Mouse (Mus musculus): ENCODE data around the gene Mgp. TPM values are rescaled to one million over a fixed set of nuclear protein-coding genes. Genes with fewer than 3 reads are reported as not detected.
"Not testable (repeated sequence)": the region's sequence is repeated elsewhere in the genome, so short reads cannot be mapped to it uniquely, and the experiment has no call there.

The Mgp gene
- polyA plus RNA-seq, 1 experiment from 2014 or later = 9.7 TPM

DNA sequence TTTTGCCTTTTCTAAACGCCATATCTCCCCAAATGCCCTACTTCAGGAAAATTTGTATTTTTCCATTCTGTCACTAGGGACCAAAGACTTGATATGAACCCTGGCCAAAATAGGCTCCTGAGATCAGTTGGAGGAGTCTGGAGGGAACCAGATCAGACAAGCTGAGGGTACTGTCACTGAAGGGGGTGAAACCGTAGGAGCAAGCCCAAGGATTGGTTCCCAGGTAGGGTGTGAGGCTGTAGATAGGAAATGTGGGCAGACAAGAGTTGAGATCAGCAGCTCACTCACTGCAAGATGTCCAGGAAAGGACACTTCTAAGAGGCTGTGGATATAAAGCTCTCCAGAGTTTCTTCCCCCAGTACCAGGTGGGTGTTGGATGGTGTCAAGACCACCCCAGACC, 16.4 kb upstream of the Mgp start:
- Histone ChIP-seq H3K27ac (replicated peaks; ENCODE audit: low read depth, low read length) (no peak overlapping the region), H3K4me3 (ENCODE audit: low read depth, low read length) (no peak overlapping the region), H3K9me3 (replicated peaks; ENCODE audit: control insufficient read depth, low read length) (no peaks in the 10 kb centered on the region), H3K36me3 (replicated peaks; ENCODE audit: control insufficient read depth, insufficient read depth, low read depth, low read length) (no peaks in the 10 kb centered on the region), H3K9ac (replicated peaks; ENCODE audit: low read length) (no peak overlapping the region), H3K27me3 (ENCODE audit: control insufficient read depth, insufficient read depth, low read length) (no peaks in the 10 kb centered on the region), H3K4me2 (ENCODE audit: low read depth, low read length) (no peak overlapping the region), H3K4me1 (ENCODE audit: control insufficient read depth, insufficient read depth, low read length) (no peaks in the 10 kb centered on the region)
- WGBS = 86% methylated on average over 2 of the region's 2 CpGs
- DNase-seq (ENCODE audit: low spot score) (no peak), ATAC-seq (replicated peaks; ENCODE audit: insufficient number of reproducible peaks, low FRiP score, low TSS enrichment, low read depth) (no peak)

DNA sequence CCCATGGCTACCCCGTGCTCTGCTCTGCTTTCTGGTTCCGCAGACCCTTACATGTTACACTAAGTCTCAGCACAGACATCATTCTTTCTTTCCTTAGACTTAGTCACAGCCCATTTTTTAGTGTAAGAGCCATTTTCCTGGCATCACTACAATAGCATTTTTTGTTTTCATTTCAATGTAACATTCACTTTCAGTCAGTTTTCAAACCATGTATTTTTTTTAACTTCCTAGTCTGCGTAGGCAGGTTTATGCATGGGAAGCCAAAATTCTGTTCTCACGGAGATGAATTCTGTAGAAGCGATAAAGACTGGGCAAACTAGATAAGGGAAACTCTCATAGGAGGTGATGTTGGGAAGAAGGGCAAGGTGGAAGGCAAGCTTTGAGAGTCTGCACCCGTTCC, 13.9 kb upstream of the Mgp start:
- Histone ChIP-seq H3K4me1 (ENCODE audit: control insufficient read depth, insufficient read depth, low read length) (no peaks in the 10 kb centered on the region), H3K36me3 (replicated peaks; ENCODE audit: control insufficient read depth, insufficient read depth, low read depth, low read length) (no peaks in the 10 kb centered on the region), H3K27me3 (ENCODE audit: control insufficient read depth, insufficient read depth, low read length) (no peaks in the 10 kb centered on the region), H3K4me2 (ENCODE audit: low read depth, low read length) (no peak overlapping the region), H3K9me3 (replicated peaks; ENCODE audit: control insufficient read depth, low read length) (no peaks in the 10 kb centered on the region), H3K27ac (replicated peaks; ENCODE audit: low read depth, low read length) (no peak overlapping the region), H3K4me3 (ENCODE audit: low read depth, low read length) (no peak overlapping the region), H3K9ac (replicated peaks; ENCODE audit: low read length) (no peak overlapping the region)
- ATAC-seq (replicated peaks; ENCODE audit: insufficient number of reproducible peaks, low FRiP score, low TSS enrichment, low read depth) = no peak
- WGBS = 93% methylated on average over 6 of the region's 6 CpGs
- no peak for DNase-seq (ENCODE audit: low spot score)

- Histone ChIP-seq H3K27ac (replicated peaks; ENCODE audit: low read depth, low read length) (no peak overlapping the region), H3K9ac (replicated peaks; ENCODE audit: low read length) (no peak overlapping the region), H3K9me3 (replicated peaks; ENCODE audit: control insufficient read depth, low read length) (no peaks in the 10 kb centered on the region), H3K4me3 (ENCODE audit: low read depth, low read length) (no peak overlapping the region), H3K36me3 (replicated peaks; ENCODE audit: control insufficient read depth, insufficient read depth, low read depth, low read length) (no peaks in the 10 kb centered on the region), H3K27me3 (ENCODE audit: control insufficient read depth, insufficient read depth, low read length) (no peaks in the 10 kb centered on the region), H3K4me2 (ENCODE audit: low read depth, low read length) (no peak overlapping the region), H3K4me1 (ENCODE audit: control insufficient read depth, insufficient read depth, low read length) (no peaks in the 10 kb centered on the region)
- 84% methylated on average over 6 of the region's 6 CpGs for WGBS
- ATAC-seq (replicated peaks; ENCODE audit: insufficient number of reproducible peaks, low FRiP score, low TSS enrichment, low read depth) (no peak), DNase-seq (ENCODE audit: low spot score) (no peak)
Measured at GRCm38 (mm10) chr6:136889067-136889466, 13.4 kb upstream of the Mgp start.

DNA sequence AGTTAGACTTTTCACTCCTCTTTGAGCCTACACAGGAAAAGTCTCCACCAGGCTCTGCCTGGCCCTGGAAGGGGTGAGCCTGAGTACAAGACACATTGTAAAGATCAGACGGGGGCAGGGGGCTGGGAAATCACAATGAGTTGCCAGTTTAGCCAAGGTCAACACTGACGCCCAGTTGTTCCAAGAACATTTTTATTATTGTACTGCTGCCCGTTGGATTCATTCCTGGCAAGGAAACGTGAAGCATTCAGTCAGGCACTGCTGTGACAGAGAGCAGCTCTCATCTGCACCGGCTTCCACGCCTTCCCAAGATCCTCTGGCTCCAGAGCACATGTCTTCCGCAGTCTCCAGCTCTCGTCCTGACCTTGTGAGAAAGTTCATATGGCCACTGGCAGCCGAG, 12.2 kb upstream of the Mgp start:
- no peak for DNase-seq (ENCODE audit: low spot score)
- no peak for ATAC-seq (replicated peaks; ENCODE audit: insufficient number of reproducible peaks, low FRiP score, low TSS enrichment, low read depth)
- Histone ChIP-seq H3K9me3 (replicated peaks; ENCODE audit: control insufficient read depth, low read length) (no peaks in the 10 kb centered on the region), H3K36me3 (replicated peaks; ENCODE audit: control insufficient read depth, insufficient read depth, low read depth, low read length) (no peaks in the 10 kb centered on the region), H3K27ac (replicated peaks; ENCODE audit: low read depth, low read length) (no peak overlapping the region), H3K27me3 (ENCODE audit: control insufficient read depth, insufficient read depth, low read length) (no peaks in the 10 kb centered on the region), H3K4me1 (ENCODE audit: control insufficient read depth, insufficient read depth, low read length) (no peaks in the 10 kb centered on the region), H3K9ac (replicated peaks; ENCODE audit: low read length) (no peak overlapping the region), H3K4me3 (ENCODE audit: low read depth, low read length) (no peak overlapping the region), H3K4me2 (ENCODE audit: low read depth, low read length) (no peak overlapping the region)
- WGBS = 74% methylated on average over 9 of the region's 9 CpGs

GRCm38 (mm10) chr6:136884766-136885165, 9.1 kb upstream of the Mgp start:
- DNase-seq (ENCODE audit: low spot score); H3K27ac ChIP-seq (replicated peaks; ENCODE audit: low read depth, low read length); H3K4me2 ChIP-seq (ENCODE audit: low read depth, low read length); H3K9ac ChIP-seq (replicated peaks; ENCODE audit: low read length); H3K9me3 ChIP-seq (replicated peaks; ENCODE audit: control insufficient read depth, low read length); H3K36me3 ChIP-seq (replicated peaks; ENCODE audit: control insufficient read depth, insufficient read depth, low read depth, low read length); ATAC-seq (replicated peaks; ENCODE audit: insufficient number of reproducible peaks, low FRiP score, low TSS enrichment, low read depth); H3K4me3 ChIP-seq (ENCODE audit: low read depth, low read length); H3K27me3 ChIP-seq (ENCODE audit: control insufficient read depth, insufficient read depth, low read length); H3K4me1 ChIP-seq (ENCODE audit: control insufficient read depth, insufficient read depth, low read length): not testable (repeated sequence)
- 44% methylated on average over 1 of the region's 1 CpGs for WGBS

- WGBS = over 99% methylated on average over 6 of the region's 6 CpGs
- Histone ChIP-seq H3K4me3 (ENCODE audit: low read depth, low read length) (no peak overlapping the region), H3K9me3 (replicated peaks; ENCODE audit: control insufficient read depth, low read length) (no peaks in the 10 kb centered on the region), H3K27me3 (ENCODE audit: control insufficient read depth, insufficient read depth, low read length) (no peaks in the 10 kb centered on the region), H3K4me2 (ENCODE audit: low read depth, low read length) (no peak overlapping the region), H3K9ac (replicated peaks; ENCODE audit: low read length) (no peak overlapping the region), H3K27ac (replicated peaks; ENCODE audit: low read depth, low read length) (no peak overlapping the region), H3K36me3 (replicated peaks; ENCODE audit: control insufficient read depth, insufficient read depth, low read depth, low read length) (no peaks in the 10 kb centered on the region), H3K4me1 (ENCODE audit: control insufficient read depth, insufficient read depth, low read length) (no peaks in the 10 kb centered on the region)
- ATAC-seq (replicated peaks; ENCODE audit: insufficient number of reproducible peaks, low FRiP score, low TSS enrichment, low read depth) (no peak), DNase-seq (ENCODE audit: low spot score) (no peak)
Measured at GRCm38 (mm10) chr6:136883961-136884360, 8.3 kb upstream of the Mgp start.

DNA sequence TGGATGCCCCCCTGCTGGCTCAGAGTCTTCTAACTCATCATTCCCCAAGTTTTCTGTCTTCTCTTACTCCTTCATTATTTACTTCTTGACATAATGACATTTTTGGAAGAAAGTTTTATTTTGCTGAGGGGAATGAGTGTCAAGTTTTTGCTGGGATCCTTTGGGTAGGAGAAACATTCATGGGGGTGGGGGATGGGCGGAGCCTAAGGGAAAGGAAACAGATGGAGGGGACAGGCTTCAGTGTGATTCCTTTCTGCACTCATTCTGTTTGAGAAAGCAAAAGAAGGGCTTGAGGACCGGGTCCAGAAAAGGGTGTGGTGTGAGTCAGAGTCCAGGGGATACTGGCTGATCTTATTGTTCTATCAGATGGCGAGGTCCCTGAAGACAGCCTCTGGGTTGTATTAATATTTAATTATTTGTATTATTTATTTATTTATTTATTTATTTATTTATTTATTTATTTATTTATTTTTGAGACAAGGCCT, 7.8 kb upstream of the Mgp start:
- DNase-seq (ENCODE audit: low spot score) = no peak
- no peak overlapping the region for H3K9ac ChIP-seq (replicated peaks; ENCODE audit: low read length)

GRCm38 (mm10) chr6:136881678-136882077, 6.1 kb upstream of the Mgp start:
- peak; percentile 3 for DNase-seq (ENCODE audit: low spot score)

More for the DNA sequence above, 7.8 kb upstream of the Mgp start:
- WGBS = 85% methylated on average over 3 of the region's 3 CpGs
- no peak overlapping the region for H3K27ac ChIP-seq (replicated peaks; ENCODE audit: low read depth, low read length)
- no peaks in the 10 kb centered on the region for H3K36me3 ChIP-seq (replicated peaks; ENCODE audit: control insufficient read depth, insufficient read depth, low read depth, low read length)
- no peak overlapping the region for H3K4me3 ChIP-seq (ENCODE audit: low read depth, low read length)
- no peaks in the 10 kb centered on the region for H3K4me1 ChIP-seq (ENCODE audit: control insufficient read depth, insufficient read depth, low read length)
- H3K9me3 ChIP-seq (replicated peaks; ENCODE audit: control insufficient read depth, low read length) = no peaks in the 10 kb centered on the region
- ATAC-seq (replicated peaks; ENCODE audit: insufficient number of reproducible peaks, low FRiP score, low TSS enrichment, low read depth) = no peak
- no peak overlapping the region for H3K4me2 ChIP-seq (ENCODE audit: low read depth, low read length)
- H3K27me3 ChIP-seq (ENCODE audit: control insufficient read depth, insufficient read depth, low read length) = no peaks in the 10 kb centered on the region

More at GRCm38 (mm10) chr6:136881678-136882077, 6.1 kb upstream of the Mgp start:
- Histone ChIP-seq H3K36me3 (replicated peaks; ENCODE audit: control insufficient read depth, insufficient read depth, low read depth, low read length) (no peaks in the 10 kb centered on the region), H3K27me3 (ENCODE audit: control insufficient read depth, insufficient read depth, low read length) (no peaks in the 10 kb centered on the region), H3K4me2 (ENCODE audit: low read depth, low read length) (no peak overlapping the region), H3K27ac (replicated peaks; ENCODE audit: low read depth, low read length) (no peak overlapping the region), H3K4me3 (ENCODE audit: low read depth, low read length) (no peak overlapping the region), H3K9ac (replicated peaks; ENCODE audit: low read length) (no peak overlapping the region), H3K9me3 (replicated peaks; ENCODE audit: control insufficient read depth, low read length) (no peaks in the 10 kb centered on the region), H3K4me1 (ENCODE audit: control insufficient read depth, insufficient read depth, low read length) (no peaks in the 10 kb centered on the region)
- no peak for ATAC-seq (replicated peaks; ENCODE audit: insufficient number of reproducible peaks, low FRiP score, low TSS enrichment, low read depth)
- WGBS = 55% methylated on average over 8 of the region's 8 CpGs

All from embryonic facial prominence, embryonic 11.5 days (tissue).